Mouse (Mus musculus) spleen, adult 2 months (tissue): Measurements from ENCODE around the gene Eme1.

ENCODE experiments used
- CTCF ChIP-seq: fragments of 200-500 bp; IDR thresholded peaks from 2 replicates; pipeline ENCODE4 v1.5.1; 2011; ENCODE audit warnings: mild to moderate bottlenecking, inconsistent platforms; ENCODE audit not compliant: insufficient read depth, insufficient read length, insufficient replicate concordance; ENCODE audit errors: extremely low read depth
- POLR2A ChIP-seq: fragments of 200-500 bp; IDR thresholded peaks from 2 replicates; pipeline ENCODE4 v1.6.1; 2011; ENCODE audit warnings: low read depth, low read length, inconsistent platforms

- TF ChIP-seq CTCF = no peak
- TF ChIP-seq POLR2A = no peak
These were observed 9.1 kb downstream of the Eme1 start for GRCm38 (mm10) chr11:94644461-94645219.
